Mouse (Mus musculus) adrenal gland, postnatal 4 days (tissue): ENCODE measurements around the gene Ndufb7. TPM values are rescaled to one million over a fixed set of nuclear protein-coding genes. Genes with fewer than 3 reads are reported as not detected.

ENCODE experiments used
- DNase-seq, 2 experiments: peaks; one replicate each; pipeline ENCODE4 v3.0.0; 2021 to 2022; ENCODE audit warnings: low spot score in 2 of 2, mixed read lengths in 2 of 2
- total RNA-seq, 2 experiments: library from RNA; stranded (reverse); gene quantifications; 2 replicates each; pipeline ENCODE4 v1.2.3; 2021

The Ndufb7 gene
- total RNA-seq, 2 experiments from 2014 or later = 215 to 223 TPM

- no peak for DNase-seq
Observed at GRCm38 (mm10) chr8:83599814-83600213, 33.3 kb downstream of the Ndufb7 start.

GRCm38 (mm10) chr8:83602650-83603029 lies 36.2 kb downstream of the Ndufb7 start:
- no peak for DNase-seq

GRCm38 (mm10) chr8:83607661-83608397 lies 41.4 kb downstream of the Ndufb7 start, which contains the start of the genes Tecr and Dnajb1:
Gene Tecr (minus strand): TSS chr8:83607971.
Gene Dnajb1 (plus strand): TSS chr8:83608193.
- DNase-seq = peak; percentile 98

GRCm38 (mm10) chr8:83608398-83608829 lies 41.9 kb downstream of the Ndufb7 start:
- DNase-seq = peak; percentile 60 to 68

GRCm38 (mm10) chr8:83609086-83609485 lies 42.6 kb downstream of the Ndufb7 start:
- DNase-seq = no peak

- no peak for DNase-seq
Observed at GRCm38 (mm10) chr8:83609547-83610180, 43.2 kb downstream of the Ndufb7 start.

- DNase-seq = no peak
Observed at GRCm38 (mm10) chr8:83611921-83612320, 45.5 kb downstream of the Ndufb7 start.

- no peak for DNase-seq
Observed at GRCm38 (mm10) chr8:83613695-83614094, 47.2 kb downstream of the Ndufb7 start.

- DNase-seq = no peak
Observed at GRCm38 (mm10) chr8:83616625-83617024, 50.2 kb downstream of the Ndufb7 start.

GRCm38 (mm10) chr8:83617111-83617510 lies 50.6 kb downstream of the Ndufb7 start:
- DNase-seq = no peak

GRCm38 (mm10) chr8:83618566-83618965 lies 52.1 kb downstream of the Ndufb7 start:
- DNase-seq = no peak

- DNase-seq = no peak
Observed at GRCm38 (mm10) chr8:83619568-83620285, 53.3 kb downstream of the Ndufb7 start.

Other genes starting within 250 kb of the Ndufb7 start
- gene Elmod2, start 234.2 kb upstream of the Ndufb7 start, total RNA-seq = 10 to 100 TPM; 19.1 to 25.0 TPM
- not detected for gene Mgat4d, start 218.2 kb upstream of the Ndufb7 start, total RNA-seq
- under 1 TPM; 0.54 to 0.98 TPM for gene Clgn, start 176.8 kb upstream of the Ndufb7 start, total RNA-seq
- 10 to 100 TPM; 65.5 to 68.8 TPM for gene Scoc, start 108.3 kb upstream of the Ndufb7 start, total RNA-seq
- gene Olfr370, start 30.9 kb upstream of the Ndufb7 start, total RNA-seq = not detected
- 100 to 1,000 TPM; 369 to 378 TPM for gene Tecr, start 41.3 kb downstream of the Ndufb7 start, total RNA-seq
- gene Dnajb1, start 41.5 kb downstream of the Ndufb7 start, total RNA-seq = 10 to 100 TPM; 29.4 to 29.9 TPM
- 10 to 100 TPM; 59.2 to 72.0 TPM for gene Gipc1, start 86.0 kb downstream of the Ndufb7 start, total RNA-seq
- 1 to 10 TPM; 2.4 to 5.1 TPM for gene Ptger1, start 100.0 kb downstream of the Ndufb7 start, total RNA-seq
- gene Pkn1, start 132.5 kb downstream of the Ndufb7 start, total RNA-seq = 100 to 1,000 TPM; 115 to 120 TPM
- 10 to 100 TPM; 41.5 to 42.2 TPM for gene Ddx39, start 148.5 kb downstream of the Ndufb7 start, total RNA-seq
- gene Adgre5, start 174.7 kb downstream of the Ndufb7 start, total RNA-seq = 10 to 100 TPM; 48.6 to 49.8 TPM